Mouse (Mus musculus) frontal cortex, adult (tissue): ENCODE measurements around the gene Tas2r103.

Source experiments
- ATAC-seq: cut with Nextera tagmentation; 2 replicates; pipeline ENCODE4 v1.9.2; 2017; ENCODE audit warnings: mild to moderate bottlenecking, moderate library complexity, mixed read lengths; ENCODE audit not compliant: low TSS enrichment

Tas2r103 gene

DNA sequence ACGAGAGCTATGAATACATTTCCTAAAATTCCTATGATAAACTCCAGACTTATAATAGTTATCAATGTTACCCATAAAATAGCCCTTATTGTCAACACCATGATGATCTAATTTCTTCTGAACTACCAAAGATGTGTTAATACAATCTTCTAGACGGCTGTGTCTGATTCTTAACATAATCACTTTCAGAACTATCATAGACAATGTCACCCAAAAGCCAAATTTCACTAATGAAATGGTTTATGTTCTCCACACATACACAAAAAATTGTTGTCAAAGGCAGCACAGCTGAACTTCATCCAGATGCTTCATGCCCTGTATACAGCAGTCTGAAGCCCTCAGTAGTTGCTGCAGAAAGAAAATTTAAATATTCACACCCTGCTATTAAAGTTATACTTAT, at the start of gene Tas2r103:
Gene Tas2r103, minus strand, starts transcription at position 101 of the 400 bp plus-strand sequence.
- no peak for ATAC-seq

DNA sequence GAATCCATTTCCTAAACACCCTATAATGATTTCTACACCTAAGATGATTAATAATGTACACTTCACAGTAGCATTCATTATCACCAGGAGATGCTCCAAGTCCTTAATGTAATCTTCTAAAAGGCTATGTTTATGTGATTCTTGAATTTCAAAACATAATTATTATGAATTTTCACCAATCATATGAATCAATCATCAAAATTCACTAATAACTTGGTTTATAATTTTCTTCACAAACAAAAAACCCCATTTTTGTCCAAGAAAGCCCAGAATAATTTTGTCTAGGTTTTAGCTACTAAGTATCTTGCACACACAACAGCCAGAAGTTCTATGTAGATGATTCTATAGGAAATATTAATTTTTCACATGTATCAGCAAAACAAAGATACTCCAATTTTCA, 18.8 kb upstream of the Tas2r103 start, which contains the start of gene Tas2r140:
Gene Tas2r140, minus strand, starts transcription at position 101 of the 400 bp plus-strand sequence.
- no peak for ATAC-seq
